Mouse (Mus musculus): Measurements from ENCODE around the gene Trip10.
A peak's percentile ranks its signal among the peaks of the same experiment; 100 is the strongest.

The Trip10 gene

DNA sequence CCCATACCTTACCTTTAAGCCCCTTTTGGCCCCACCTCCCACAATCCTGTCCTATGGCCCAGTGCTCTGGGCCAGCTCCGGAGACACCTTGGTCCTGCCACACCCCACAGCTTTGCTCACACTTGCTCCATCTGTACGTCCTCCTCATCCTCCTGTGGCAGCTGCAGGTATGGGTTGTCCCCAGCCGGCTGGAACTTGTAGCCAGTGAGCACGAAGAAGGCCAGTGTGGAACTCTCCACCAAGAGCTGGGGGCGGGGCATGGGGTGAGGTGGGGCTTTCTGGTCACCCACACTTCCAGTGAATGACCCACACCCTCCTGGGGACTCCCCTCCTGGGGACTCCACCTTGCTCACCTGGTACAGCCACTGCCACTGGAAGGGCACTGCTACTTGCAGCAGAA, 13.5 kb upstream of the Trip10 start:
- no peak for DNase-seq

DNA sequence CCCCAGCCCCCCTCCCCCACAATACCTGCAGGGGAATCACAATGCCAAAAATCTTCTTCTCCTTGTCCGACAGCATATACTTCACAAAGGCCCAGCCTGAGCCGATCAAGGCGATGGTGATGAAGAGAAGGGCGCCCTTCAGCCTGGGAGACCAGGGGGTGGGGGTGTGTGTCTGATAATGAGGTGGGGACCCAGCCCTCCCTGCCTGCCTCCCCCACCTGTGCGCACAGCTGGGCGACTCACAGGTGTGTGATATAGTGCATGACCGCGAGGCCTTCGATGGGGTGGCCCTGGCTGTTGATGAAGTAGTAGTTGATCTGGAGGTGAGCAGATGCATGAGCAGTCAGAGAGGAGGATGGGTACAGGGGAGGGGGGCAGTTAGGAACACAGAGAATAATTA, 12.1 kb upstream of the Trip10 start:
- DNase-seq = no peak

DNA sequence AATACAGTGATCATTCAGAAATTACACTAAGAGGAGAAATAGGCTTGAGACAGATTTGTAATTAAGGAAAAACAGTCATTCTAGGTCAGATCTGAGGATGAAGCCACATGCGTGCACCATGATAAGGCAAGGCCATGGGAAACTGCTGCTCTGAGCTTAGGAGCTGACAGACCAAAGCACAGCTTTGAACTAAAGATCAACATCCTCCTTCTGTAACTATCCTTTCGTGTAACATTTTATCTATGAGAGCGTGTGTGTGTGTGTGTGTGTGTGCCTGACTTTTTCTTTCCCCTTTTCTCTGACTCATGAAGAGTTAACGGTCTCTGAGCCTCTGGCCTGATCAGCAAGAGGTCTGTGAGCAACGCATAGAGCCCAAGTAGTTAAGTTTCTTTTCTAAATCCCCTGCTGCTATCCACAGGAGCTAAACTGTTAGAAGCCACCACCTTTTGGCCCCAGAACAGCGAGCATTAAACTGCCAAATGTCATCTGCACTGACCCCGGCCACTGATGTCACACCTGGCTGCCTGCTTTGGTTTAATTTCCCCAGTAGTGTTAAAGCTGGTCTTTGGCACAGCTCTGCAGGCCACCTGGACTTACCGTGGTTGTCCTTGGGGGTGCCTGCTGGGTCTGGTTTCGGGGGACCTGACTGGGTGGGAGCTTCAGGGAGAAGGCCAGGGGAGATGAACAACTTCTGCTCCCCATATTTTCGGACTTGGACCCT, 5.4 kb upstream of the Trip10 start:
- DNase-seq = no peak

DNA sequence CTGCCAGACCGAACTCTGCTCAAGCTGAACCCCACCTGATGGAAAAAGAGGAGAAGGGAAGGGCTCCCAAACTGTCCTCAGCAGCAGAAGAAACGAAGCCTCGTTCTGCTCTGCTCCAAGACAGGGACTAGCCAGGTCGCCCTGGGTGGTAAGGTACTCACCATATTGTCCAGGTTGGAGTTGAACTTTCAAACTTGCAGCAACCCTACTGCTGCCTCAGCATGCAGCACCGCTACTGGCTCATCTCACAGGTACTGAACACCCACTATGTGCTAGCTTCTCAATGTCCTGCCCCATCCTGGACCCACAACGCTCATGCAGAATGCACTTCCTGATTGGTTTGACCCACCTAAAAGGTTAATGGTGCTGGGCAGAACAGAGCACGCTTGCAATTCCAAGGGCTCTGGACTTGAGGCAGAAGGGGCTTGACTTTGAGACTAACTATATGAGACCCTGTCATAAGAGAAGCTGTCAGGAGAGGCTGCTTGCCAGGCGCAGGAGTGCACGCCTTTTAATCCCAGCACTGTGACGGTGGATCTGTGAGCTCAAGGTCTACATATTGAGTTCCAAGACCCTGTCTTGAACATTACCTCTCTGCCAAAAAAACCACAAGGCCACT, 3.8 kb upstream of the Trip10 start:
- no peak for DNase-seq

DNA sequence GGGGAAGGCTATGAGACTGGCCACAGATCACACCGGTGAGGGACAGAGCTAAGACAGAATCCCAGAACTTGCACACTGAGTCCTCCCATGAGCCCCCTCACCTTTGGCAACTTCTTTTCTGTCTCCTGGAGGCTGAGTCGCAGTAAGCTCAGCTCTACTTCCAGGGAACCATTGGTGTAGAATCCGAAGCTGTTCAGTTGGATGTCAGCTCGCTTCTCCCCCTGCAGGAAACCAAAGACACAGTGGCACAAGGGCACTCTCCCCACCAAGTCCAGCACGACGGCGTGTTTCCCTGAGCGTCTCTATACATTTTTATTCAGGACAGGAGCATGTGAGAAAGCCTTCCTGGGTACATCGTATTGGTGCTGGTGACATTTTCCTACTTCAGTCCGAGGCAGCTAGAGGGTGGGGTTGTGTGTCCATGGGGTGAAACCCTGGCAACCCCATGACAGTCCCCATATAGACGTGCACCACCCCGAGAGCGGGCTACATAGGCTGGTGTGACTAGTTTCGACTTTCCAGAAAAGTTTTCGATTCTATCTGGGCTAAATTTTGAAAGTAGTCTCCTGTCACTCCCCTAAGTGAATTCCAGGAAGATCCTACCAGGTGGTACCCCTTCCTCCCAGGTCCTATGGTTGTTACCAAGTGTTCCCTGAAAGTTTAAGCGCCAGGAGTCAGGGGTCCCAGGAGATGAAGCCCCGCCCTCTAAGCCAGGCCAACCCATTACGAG, 2.4 kb upstream of the Trip10 start:
- no peak for DNase-seq

DNA sequence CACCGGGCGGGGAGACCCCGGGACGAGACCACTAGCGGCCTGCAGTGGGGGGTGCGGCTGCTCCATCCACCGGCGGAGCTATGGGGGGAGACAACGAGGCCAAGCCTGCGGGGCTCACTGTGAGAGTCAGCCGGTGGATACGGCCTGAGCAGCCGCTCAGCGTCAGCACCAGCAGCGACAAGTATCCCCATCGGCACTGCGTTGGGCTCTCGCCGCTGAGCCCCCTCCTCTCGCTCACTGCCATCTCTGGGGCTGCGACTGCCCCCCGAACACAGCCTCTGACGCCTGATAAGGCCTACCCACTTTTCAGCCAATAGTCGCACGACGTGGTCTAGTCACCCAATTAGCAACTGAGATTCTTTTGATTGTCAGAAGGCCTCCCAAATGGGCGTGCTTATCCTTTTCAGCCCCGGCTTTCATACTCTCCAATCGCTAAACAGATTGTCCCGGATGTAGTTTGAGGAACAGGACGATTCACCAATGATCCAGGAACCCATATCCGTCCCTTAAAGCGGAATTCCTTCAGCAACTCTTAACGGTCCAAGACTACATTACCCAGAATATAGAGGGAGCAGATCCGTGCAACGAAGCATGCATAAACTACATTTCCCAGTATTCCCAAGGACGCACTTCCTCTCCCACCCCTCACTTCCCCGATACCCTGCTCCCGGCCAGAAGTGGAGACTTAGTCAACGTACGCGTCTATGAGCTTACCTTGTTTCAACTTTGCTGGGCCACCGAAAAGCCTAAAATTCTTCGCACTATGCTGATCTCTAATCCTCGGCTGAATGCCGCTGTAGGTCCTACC, 1.7 kb upstream of the Trip10 start:
- peak; percentile 88 to 89 for DNase-seq

DNA sequence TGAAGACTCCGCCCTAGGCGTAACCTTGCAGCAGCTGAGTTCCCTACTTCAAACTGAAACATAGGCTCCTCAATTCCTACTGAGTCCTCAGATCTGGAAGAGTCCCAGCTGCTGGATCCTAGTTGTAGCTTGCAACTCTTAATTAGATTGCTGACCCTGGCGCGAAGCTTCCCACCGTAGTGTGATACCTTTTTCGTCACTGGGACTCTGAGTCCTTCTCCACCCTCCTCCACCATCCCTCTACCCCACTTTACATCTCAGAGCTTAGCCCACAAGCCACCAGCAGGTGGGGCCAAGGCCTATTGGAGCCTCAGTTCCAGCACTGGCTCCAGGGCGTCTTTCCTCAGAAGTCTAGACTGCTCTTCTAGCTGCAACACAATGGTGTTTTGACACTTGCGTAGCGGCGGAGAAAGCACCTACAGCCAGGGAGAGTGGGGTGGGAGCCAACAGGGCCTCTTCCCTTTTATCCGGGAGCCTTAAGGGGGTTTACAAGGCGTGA, 1.0 kb upstream of the Trip10 start, which contains the start of gene Gpr108:
Gene Gpr108 (minus strand): TSS at position 246 of the 499 bp plus-strand sequence.
- DNase-seq = peak; percentile 85 to 90

DNA sequence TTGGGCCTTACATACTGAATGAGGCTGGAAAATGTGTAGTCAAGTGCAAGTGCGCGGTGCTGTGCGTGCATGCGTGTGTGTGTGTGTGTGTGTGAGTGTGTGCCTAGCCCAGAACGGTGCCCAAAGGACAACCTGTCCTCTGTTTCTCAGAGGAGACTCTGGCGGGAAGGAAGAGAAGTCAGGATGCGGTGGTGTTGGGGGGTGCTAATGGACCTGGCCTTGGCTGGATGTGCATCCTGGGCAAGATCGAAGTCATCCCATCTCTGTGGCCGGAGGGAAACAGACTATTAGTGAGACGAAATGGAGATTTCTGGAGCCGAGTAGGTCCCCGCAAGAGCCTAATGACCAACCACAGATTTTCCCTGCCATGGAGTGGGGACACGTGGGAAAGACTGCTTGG, 484 bp upstream of the Trip10 start:
- peak in 1 of 2 experiments; percentile 43 for DNase-seq

DNA sequence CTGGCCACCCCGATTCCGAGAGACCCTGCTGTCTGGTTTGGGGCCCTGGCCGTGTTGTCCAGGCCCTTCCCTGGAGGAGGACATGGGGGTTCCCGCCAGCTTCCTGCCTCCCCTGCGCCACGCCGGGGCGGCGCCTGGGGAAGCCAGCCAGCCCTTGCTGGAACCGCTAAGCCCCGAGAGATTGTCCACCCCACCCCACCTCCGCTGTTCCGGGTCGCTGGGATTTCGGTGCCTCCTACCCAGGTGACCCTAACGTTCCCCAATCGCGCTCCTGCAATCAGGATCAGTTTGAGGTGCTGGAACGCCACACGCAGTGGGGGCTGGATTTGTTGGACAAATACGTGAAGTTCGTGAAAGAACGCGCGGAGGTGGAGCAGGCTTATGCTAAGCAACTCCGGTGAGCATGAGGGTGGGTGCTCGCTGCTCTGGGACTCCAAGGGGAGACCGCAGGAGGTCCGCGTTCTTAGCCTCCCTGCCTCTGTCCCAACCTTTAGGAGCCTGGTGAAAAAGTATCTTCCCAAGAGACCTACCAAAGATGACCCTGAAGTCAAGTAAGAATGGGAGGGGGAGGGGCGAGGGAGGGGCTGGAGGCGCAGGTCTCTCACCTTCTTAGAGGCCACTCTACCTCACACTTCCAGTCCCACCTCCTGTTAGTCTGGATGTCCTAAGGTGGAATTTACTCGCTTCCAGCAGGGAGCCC, 1.4 kb downstream of the Trip10 start:
- DNase-seq = peak; percentile 34 to 46

DNA sequence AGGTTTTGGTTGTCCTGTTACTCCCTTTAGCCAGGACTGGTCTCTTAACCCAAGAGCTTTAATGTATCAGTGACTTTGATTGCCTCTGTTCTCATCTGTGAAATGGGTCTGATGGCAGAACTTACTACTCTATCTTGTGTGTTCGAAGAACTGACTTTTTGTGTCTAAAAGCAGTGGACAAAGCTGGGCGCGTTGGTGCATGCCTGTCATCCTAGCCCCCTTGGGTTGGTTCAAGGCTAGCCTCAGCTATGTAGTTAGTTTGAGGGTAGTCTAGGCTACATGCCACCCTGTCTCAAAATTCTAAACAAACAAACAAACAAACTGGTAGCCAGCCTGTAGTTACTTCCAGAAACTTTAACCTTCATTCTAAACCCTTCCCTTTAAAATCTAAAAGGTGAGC, 2.2 kb downstream of the Trip10 start:
- no peak for DNase-seq

DNA sequence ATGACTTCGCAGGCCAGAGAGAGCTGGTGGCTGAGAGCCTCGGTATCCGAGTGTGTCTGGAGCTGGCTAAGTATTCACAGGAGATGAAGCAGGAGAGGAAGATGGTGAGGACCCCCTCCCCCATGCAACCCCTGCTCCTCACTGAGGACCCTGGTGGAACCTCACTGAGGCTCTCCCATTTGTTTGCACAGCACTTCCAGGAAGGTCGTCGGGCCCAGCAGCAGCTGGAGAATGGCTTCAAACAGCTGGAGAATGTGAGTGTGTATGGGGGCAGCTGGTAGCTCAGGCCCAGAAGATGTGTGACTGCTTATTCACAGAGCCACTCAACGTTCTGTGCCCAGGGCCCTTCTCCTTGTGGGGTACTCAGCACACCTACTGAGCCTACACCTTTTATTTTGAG, 4.1 kb downstream of the Trip10 start:
- DNase-seq = no peak

DNA sequence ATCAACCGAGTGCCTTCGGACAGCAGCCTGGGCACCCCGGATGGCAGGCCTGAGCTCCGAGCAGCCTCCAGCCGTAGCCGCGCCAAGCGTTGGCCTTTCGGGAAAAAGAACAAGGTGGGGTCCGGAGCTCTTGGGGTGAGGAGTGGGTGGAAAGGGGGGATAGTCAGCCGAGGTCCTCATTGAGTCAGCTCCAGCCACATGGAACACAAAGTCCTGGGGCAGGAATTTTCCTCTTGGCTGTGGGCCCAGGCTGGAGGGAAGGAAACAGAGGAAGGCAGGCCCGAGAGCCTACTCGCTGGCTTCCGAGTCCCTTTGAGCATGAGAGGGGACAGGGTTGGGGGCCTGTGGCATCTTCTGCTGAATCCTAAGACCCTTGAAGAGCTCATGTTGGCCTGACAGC, 6.1 kb downstream of the Trip10 start:
- no peak for DNase-seq

DNA sequence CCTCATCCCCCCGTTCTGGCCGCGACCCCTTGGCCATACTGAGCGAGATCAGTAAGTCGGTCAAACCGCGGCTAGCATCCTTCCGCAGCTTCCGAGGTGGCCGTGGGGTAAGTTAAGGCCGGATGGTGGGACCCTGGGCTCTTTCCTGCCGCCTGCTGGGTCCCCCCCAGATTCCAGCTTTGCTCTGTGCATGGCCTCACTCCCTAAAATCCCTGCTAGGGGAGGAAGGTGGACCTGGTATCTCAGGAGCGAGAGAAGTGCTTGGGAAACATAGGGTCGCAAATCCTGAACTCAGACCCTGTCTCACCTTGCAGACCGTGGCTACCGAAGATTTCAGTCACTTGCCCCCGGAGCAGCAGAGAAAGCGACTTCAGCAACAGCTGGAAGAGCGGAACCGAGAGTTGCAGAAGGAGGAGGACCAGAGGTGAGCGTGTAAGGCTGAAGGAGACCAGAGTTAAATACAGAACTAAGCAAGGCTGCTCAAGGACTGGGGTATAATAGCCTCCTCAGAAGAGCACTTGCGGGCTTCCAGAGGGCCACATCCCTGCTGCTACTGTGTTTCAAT, 7.7 kb downstream of the Trip10 start:
- no peak for DNase-seq

DNA sequence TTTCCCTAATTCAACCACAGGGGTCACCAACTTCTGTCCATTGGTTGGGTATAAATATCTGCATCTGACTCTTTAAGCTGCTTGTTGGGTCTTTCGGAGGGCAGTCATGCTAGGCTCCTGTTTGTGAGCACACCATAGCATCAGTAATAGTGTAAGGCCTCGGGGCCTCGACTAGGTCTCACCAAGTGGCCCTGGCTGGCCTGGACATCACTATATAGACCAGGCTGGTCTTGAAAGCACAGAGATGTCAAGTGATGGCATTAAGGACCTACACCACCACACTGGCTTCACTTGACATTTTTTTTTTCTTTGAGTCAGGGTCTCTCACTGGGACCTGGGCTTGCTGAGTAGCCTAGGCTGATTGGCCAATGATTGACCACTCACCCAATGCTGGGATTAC, 8.9 kb downstream of the Trip10 start:
- no peak for DNase-seq

DNA sequence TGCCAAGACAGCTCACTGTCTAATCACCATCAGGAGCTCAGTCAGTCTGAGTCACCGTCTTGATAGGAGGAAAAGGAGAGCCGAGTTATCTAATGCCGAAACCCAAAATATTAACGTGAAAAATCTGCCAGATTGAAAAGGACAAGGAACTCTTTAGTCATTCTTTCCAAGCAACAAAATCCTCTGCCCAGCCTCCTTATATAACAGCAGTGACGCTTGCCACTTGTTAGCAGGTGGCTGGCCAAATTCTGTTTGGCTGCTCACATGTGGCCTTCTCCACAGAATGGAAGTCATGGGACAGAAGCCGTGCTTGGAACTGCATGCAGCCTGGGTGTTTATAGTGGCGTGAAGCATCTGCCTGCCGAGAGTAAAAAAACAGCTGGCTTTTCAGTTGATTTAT, 10.5 kb downstream of the Trip10 start:
- no peak for DNase-seq

DNA sequence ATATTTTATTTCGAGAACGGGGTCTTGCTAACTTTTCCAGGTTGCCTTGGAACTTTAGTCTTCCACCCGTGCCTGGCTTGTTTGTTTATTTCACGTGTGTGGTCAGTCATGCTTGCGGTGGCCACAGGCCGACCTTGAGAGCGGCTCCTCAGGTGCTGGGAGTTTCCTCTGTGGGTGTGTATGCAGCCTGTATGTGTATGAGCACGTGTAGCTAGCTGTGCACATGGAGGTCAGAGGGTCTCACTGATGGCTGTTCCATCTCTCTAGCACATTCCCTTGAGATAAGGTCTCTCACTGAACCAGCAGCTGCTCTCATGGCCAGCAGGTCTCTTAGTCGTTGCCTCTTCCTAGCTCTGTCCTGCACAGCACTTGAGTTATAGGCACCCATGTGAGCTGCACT, 11.1 kb downstream of the Trip10 start:
- no peak for DNase-seq

DNA sequence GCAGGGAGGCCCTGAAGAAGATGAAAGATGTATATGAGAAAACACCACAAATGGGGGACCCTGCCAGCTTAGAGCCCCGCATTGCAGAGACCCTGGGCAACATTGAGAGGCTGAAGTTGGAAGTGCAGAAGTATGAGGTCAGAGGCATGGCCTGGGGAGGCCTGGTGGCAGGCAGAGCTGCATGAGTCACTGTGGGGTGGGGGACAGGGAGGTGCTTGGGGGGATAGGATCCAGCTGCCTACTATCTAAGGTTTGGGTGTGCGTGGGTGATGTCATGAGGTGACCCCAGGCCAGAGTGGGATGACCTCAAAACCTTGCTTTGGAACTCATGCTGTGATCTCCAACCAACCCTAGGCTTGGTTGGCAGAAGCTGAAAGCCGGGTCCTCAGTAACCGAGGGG, 12.0 kb downstream of the Trip10 start:
- DNase-seq = no peak

DNA sequence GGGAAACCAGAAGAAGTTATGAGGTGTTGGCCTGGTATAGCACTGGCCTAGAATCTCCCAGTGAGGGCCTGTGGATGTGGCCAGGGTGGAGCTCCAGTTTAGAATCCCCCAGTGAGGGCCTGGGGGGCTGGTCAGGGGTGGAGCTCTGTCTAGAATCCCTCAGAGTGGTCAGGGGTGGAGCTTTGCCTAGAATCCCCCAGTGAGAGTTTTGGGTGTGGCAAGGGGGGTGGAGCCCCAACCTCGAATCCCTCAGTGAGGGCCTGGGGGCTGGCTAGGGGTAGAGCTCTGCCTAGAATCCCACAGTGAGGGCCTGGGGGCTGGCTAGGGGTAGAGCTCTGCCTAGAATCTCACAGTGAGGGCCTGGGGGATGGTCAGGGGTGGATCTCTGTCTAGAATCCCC, 12.5 kb downstream of the Trip10 start:
- no peak for DNase-seq

DNA sequence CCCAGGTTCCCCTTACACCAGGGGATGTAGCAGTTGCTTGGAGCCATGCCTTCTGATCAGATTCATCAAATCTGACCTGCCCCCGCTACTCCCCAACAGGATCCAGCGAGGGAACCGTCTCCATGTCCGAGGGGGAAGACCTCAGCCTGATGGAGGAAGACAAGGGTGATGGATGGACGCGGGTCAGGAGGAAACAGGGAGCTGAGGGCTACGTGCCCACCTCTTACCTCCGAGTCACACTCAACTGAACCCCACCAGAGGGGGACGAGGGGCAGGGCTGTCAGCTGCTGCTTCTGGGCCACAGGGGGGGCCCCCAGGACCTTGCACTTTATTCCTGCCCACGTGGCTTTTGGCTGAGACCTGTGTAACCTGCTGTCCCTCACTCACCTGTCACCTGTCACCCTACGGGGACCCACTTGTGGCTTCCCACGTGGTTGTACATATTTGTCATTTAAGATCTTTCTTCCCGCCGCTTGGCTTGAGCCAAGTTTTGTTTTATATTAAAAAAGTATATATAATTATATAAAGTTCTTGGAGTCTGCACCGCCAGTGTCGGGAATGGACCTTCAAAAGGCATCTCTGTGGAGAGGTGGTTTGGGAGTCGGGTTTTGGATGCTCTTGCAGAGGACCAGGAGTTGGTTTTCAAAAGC, 13.8 kb downstream of the Trip10 start:
- no peak for DNase-seq

DNA sequence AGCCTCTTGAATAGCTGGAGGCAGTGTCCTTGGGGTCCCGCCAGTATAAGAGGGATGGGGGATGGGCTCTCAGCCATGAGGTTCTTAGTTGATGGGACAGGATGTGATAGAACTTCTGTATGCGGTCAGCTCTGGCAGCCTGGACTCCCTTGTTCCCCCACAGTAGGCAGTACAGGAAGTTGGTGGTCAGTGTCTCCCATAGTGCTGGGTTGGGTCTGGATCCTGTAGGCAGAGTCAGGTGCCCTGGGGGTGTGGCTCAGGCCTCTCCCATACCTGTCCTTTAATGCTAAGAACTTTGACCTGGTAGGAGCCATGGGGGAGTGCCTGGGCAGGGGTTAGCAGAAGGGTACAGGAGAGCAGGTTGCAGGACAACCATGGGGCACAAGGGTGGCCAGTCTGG, 14.9 kb downstream of the Trip10 start:
- DNase-seq = no peak

All from cerebellum, postnatal 25 days (tissue).